Mouse (Mus musculus) cerebellum, adult 2 months (tissue): Measurements from ENCODE around the gene Traip.

Source experiments
- CTCF ChIP-seq: fragments of 200-500 bp; IDR thresholded peaks from 2 replicates; pipeline ENCODE4 v1.5.1; 2011; ENCODE audit warnings: low read depth, mild to moderate bottlenecking, control low read depth, low read length, moderate library complexity, borderline replicate concordance; ENCODE audit not compliant: insufficient read depth
- POLR2A ChIP-seq: fragments of 200-500 bp; IDR thresholded peaks from 2 replicates; pipeline ENCODE4 v1.6.1; 2011; ENCODE audit warnings: low read length, control low read depth, borderline replicate concordance; ENCODE audit not compliant: insufficient read depth

- no peak for TF ChIP-seq POLR2A
- no peak for TF ChIP-seq CTCF
Measured at GRCm38 (mm10) chr9:107996049-107996448, 46.1 kb downstream of the Traip start, which contains the start of gene Gm20662.
